Mouse (Mus musculus) cerebellum, postnatal 4 days (tissue): ENCODE data around the gene Sh3bgrl.

Experiments used
- DNase-seq, 2 experiments: peaks; one replicate each; pipeline ENCODE4 v3.0.0; 2022; ENCODE audit warnings: low spot score in 2 of 2, mixed read lengths in 1 of 2

Gene Sh3bgrl

DNA sequence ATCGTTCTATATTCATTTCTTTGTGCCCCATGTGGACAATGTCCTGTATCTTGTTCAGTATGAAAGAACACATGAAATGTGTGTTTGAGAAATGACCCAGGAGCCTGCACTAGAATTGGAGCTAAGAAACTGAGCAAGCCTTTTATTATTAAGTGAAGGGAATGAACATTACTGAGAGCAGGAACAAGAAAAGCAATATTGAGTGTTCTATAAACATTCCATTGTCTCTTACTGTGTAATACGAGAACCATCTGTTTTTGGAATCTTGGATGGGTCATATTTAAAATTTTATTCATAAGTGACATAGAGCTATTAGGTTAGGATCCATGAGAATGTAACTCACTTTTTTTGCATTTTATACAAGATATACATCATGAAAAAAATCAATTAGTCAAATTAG, 36.7 kb downstream of the Sh3bgrl start:
- no peak for DNase-seq

DNA sequence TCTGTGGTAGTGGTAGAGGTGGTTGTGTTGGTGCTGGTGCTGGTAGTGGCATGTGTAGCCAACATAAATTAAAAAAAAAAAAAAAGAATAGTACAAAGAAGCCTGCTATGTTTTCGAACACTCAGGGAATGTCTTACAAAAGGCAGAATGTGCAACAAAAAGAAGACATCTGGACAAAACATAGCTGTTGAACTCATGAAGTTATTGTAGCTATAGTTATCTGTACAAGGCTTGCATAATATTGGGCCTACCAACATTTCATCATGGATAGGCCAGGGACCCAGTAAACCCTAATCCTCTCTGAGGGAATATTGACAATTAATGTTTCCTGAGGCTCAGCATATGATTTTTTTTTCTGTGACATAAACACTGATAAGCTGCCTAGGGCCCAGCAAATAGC, 37.3 kb downstream of the Sh3bgrl start:
- DNase-seq, result no peak

DNA sequence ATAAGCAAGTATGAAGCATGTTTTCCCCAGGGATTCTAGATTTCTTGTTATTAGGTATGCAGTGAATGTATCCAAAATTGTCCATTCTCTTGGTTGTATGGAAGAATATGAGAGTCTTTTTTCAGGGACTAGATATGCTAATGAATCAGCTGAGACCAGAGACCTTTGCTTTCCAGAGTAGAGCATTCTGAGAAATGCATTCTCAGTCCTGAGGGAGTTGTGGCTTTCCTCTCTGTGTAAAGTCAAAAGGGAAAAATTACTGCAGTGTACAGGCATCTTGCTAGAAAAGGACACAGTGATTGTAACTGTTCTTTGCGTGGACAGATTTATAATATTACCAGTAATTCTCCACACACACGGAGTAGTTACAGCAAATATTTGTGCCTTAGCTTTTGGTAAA, 38.3 kb downstream of the Sh3bgrl start:
- DNase-seq, result no peak

DNA sequence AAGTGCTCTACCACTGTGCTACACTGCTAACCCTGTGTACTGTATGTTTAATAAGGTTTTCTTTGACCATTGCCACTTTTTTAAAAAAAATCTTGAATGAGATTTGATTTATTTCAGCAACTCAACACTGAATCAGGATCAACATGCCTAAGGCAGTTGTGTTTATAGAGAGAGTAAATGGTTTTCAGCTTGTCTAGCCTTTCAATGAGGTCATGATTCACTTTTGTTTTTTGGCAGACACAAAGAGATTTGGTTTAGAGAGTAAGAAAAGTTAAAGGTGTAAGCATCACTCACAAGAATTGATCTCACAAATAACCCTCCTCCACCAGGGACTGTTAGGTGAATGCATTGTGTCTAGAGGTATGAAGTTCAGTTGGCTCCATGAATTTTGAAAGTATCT, 41.1 kb downstream of the Sh3bgrl start:
- DNase-seq, result no peak

DNA sequence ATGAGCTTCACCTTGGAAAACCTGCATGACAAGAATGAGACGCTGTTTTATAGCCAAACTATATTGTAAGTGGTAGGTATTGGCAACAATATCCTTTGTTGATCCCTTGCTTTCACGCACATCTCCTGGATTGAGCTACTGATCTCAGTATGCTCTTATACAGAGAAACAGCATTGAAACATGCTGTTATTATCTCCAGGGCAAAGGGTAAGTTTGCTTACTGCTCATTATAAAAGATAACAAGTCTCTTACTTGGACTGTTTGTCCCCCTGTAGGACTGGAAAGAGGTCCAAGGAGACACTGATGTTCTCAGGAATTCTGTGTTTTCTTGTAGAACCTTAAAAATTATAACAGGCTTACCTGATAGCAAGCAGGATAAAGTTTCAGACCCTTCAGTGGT, 41.7 kb downstream of the Sh3bgrl start:
- DNase-seq, result no peak

DNA sequence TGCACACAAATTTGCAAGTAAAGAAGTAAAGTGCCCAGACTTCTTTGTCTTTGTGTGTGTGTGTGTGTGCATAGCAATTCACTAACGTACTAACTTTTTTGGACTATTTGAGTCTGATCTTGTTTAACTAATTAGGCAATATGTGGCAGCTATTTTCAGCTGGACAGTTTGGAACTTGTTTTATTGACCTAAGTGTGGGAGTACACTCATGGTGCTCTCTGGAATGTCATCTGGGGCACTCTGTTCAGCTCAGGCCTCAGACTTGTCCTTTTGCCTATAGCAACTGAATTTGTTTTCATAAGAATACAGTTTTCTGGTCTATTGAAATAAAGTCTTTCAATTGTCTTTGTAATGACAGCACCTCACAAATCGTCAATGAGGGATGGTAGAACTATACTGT, 42.1 kb downstream of the Sh3bgrl start:
- no peak for DNase-seq

DNA sequence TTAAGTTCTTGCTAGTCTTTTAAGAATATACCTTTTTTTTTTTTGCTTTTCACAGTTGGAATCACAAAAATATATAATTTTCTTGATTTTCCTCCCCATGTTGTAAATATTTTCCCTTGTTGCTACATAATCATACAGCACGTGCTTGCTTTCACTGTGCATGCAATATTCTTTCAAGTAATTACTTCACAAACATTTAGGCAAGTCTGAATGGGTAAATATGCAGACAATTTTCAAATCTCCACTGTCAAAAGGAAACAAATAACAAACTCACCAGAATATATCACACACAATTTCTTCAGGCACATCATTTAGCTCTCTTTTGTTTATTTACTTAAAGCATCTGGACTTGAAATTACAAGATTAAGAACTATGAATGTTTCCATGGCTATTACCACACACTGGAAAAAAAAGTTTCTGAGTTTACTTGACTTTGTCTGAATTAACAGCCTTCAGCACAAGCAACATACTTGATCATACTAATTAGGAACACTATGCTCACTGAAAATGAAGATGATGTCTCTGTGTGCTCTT, 46.2 kb downstream of the Sh3bgrl start:
- no peak for DNase-seq

DNA sequence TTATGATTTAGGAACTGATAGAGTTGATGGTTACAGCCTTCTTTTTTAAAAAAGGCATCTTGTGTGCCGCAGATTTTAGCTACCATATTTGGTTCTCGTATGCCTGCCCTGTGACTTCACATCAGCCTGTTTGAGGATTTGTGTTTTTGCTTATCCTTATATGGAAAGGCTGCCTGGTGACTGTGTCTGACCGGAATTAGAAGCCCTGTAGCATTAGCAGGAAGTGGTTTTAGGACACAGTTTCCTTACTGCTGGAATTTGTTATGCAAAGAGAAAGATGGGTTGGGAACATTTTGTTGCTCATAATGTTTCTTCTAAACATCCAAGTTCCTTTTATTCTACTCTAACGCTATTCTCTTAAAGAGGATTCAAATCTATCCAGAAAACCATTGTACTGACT, 47.1 kb downstream of the Sh3bgrl start:
- no peak for DNase-seq

DNA sequence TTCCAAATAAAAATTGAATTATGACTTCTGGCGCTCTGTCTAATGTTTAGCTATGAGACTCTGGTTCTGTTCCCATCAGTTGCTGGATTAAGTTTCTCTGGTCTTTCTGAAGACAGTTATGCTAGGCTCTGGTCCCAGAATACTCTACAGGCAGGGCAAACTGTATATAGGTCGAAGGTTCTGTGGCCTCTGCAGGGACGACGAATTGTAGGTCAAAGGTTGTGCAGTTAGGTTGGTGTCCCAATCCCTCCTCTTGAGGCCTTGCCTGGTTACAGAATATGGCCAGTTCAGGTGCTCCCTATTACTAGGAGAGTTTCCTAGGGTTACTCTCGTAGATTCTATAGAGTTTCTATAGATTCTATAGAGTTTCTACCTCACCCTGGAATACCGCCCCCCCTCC, 50.6 kb downstream of the Sh3bgrl start:
- DNase-seq, result no peak

DNA sequence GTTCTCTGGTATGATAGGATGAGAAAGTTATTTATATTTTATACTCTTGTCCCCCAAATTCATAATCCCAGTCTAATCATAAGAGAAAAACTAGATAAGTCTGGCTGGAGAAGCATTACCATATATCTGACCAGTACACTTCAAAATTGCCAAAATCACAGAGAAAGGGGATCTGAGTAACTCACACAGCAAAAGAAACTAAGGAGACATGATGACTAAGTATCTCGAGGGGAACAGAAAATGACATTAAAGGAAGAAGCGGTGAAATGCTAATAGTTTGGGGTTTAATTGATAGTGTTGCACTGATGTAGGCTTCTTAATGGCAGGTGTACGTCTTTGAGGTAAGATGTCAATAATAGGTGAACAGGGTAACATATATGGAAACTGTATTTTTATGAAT, 51.9 kb downstream of the Sh3bgrl start:
- DNase-seq, result no peak

DNA sequence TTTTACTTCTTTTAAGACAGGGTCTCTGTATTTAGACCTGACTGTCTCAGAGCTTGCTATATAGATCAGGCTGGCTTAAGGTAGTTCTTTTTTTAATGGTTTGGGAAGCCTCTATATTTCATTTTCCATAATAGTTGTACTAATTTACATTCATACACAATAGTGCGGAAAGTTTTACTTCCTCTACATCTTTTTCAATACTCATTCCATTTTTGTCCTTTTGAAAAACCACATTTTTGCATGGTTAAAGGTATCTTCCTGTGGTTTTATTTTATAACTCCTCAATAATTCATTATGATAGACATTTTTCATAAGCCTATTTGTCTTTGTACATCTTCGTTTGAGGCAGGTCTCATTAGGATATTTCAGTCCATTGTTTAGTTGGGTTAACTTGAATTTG, 56.1 kb downstream of the Sh3bgrl start:
- DNase-seq, result no peak

DNA sequence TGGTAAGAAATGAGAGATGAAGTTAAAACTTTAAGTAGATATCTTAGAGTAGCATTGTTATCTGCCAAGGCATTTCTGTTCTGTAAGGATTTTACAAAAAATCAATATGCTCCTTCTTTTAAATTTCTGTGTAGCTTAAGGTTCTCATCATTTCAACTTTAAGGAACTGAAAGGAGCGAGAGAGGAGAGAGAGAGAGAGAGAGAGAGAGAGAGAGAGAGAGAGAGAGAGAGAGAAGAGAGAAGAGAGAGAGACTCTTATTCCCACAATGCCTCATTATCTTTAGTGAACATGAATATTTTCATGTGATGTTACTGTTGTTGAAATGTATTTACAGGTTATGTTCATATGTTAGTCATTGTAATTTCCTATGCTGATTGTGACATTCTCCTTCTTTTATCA, 65.2 kb downstream of the Sh3bgrl start:
- no peak for DNase-seq

DNA sequence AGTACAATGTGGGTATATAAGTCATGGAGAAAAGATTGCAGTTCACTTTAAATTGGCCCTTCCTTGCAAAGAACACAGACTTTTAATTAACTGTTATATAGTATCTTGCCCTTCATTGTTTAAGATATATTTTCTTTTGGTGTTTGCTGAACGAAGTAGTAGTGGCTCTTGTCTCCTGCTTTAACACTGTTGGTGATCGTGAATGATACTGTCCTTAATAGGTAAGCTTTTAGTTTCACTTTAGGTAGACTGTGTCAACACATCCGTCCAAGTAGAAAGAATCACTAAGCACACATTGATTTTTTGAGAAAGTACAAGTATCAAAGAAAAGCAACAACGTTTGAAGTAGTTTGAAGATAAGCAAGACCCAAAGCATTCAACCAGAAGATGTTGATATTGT, 65.7 kb downstream of the Sh3bgrl start:
- DNase-seq, result no peak

DNA sequence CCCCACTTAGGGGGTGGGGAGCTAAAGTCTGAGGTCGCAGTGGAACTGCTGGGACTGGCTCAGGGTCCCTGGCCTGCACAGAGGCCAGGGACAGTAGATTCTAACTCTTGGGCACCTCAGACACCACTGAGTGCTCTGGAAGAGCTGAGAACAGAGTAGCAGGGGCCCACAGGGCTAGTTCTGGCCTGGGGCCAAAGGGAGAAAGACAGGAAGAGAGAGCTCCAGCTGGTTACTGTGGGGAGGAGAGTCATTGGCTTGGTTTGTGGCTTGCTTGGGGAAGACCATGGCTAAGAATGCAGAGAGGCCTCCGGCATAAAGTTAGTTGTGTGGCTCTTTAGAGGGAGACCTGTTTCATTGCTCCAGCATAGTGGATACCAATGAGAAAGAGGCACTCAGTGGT, 79.9 kb downstream of the Sh3bgrl start:
- no peak for DNase-seq

DNA sequence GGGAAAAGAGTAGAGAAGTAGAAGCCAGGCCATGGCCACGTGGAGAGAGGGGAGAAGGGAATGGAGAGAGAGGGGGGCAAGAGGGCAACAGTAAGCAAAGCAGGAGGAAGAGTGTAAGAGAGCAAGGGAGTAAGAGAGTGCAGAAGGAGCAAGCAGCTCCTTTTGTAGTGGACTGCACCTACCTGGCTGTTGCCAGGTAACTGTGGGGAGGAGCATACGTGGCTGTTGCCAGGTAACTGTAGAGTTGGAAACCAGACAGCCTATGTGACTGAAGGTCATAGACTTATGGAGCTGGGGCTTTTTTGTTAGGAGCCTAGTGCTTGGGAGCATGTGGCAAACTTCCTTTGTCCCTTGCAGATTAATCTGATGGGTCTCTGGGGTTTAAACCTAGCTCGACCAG, 80.3 kb downstream of the Sh3bgrl start:
- no peak for DNase-seq

DNA sequence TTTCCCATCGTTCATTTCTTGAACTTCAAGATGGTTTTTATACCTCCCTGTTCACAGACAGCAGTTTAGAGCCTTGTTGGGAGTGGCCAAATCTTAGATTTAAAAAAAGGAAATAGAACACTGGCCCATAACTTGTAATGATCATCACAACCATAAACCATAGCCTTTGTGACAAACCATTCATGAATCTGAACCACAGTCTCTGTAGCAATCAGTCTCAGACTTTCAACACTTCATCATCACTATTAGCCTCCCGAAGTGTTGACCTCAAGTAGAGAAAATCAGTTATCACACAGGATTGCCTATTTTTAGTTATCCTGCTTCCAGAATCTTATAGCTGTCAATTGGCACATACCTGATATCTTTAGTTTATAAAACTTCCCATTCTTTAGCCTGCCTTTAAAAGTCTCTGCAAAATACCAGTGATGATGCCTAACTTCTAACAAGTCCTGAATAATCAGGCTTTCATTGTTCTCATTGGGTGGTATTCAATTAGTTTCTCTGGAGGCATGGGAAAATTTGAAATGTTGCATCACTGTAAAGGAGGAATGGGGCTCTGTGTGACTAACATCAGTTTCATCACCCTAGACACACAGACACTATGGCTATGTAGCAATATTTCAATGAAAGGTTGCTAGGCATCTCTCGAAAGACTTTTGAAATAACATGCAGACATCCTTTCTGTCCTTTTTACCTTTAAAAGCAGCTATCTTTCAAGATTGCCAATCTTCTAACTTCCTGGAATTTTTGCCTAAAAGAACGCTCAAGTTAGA, 89.7 kb downstream of the Sh3bgrl start:
- no peak for DNase-seq

DNA sequence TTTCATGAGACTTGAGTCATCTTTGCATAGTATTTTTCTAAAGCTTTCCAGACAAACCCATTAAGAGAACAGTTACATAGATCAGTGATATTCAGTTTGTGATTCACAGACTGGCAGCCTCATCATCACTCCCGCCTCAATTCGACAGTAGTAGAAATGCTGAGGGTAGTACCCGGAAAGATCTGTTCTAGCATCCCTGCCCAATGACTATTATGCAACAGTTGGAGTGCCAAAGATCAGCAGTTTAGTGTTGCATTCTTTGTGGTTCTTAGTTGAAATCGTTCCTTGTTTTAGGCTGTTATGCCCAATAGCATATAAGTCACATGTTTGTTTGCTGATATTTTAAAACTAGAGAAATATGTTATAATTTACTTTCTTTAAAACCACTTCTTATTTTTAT, 94.4 kb downstream of the Sh3bgrl start:
- DNase-seq, result no peak

DNA sequence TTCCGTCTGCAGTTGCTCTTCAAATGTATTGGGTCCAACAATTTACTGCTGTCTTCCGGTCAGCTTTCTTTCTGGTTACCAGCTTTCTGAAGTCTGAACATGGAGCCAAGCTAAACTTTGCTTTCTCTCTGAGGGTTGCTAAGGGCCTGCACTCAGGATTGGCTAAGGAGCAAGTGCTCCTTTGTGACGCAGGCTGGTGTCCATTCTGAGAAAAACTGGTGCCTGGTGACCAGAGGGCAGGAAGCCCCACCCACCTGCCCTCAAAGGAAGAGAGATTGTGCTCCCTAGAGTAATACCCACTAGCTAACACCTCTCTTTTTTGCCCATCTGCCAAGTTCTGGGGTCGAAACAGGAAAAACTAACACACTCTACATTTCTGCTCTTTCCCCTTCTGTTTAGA, 95.8 kb downstream of the Sh3bgrl start:
- no peak for DNase-seq

DNA sequence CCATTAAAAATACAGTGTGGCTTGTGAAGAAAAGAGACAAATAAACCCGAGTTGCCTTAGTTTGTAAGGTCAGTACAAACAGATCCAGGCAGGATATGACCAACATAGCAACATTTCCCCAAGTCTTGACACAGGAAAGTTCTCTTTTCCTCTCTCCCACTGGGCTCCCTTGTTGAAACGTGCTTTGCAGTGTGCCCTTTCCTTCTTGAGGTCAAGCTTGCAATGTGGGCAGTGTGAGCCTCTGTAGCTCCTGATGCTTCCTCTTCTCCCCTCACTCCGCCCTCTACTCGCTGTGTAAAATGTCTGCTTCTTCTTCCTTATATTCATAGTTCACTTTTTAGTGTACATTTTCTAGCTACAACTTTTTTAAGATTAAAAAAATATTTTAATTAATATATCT, 96.3 kb downstream of the Sh3bgrl start:
- DNase-seq, result no peak

DNA sequence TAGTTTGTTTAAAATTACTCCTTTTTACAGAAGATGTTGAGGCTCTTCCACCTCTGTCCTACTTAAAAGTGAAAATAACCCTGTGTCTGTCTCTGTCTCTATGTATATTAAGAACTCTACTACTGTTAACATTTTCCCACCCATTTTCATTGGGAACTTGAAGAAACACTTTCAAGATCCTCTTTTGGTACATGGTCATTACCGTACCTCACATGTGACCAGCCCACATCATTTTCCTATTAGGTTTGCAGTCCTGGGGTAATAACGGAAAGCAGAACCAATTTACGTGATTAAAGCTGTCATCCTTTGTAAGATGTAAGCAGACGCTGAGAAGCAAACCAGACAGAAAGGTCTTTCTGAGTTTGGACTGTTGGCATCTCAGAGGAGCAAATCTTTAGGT, 101.3 kb downstream of the Sh3bgrl start, which contains the start of gene Gm6377:
Gene Gm6377 (plus strand): TSS at position 289 of the 400 bp plus-strand sequence.
- no peak for DNase-seq

DNA sequence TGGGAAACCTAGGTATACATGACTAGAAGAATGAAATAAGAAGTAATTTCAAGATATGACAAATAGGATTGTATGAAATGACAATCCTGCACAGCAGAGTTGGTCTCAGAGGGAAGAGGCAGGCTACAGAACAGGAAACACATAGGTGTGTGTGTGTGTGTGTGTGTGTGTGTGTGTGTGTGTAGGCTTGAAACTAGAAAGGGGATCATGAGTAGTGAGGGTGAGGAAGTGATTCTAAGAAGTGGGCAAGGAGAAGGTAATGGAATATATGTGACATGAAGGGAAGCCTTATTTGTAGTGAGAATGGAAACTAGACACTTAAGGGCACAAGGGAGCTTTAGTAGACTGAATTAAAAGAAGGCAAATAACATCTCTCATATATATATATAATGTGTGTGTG, 112.7 kb downstream of the Sh3bgrl start:
- DNase-seq, result no peak

DNA sequence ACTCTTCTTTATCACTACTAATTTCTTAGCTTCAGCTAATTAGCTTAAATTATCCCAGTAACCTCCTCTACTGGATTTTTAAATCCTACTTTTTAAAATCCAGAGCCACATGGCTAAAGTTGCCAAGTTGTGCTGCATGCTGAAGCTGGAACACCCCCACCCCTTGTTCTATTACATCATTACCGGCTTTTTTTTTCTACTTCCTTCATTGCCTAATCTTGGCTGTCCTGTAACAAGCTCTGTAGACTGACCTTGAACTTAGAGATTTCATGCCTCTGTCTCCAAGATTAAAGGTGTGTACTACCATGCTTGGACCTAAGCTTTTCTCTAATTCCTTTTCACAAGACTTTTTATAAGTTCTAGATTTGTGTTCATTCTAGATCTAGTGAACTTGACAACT, 133.6 kb downstream of the Sh3bgrl start:
- DNase-seq, result no peak

DNA sequence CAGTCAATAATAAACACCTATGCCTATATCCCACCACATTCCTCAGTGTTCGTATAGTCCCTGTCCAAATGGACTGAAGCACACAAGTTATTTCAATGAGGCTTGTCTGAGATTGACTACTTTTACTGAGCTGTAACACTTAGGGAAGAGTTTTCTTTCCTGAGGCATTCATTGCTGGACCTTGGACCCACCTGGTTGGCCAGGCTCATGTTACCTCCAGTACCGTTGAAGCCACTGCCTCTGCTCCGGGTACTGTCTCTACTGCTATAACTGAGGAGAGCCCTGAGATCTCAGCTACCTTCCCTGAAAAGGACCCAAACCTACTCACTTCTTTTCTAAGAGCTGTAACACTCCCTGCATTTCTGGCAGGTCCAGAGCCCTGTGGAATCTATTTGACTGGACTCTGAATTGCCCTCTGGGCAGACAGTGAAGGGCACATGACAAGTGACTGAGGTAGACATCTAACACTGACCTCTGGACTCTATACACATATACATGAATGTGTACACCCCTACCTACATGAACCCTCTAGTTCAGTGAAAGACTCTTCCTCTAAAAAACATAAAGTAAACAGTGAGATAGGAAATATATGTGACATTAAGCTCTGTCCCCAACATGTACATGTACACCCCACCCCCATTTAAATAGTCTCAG, 140.3 kb downstream of the Sh3bgrl start:
- DNase-seq, result no peak
